Mouse (Mus musculus): ENCODE results near the gene Ppp1r37. TPM values are rescaled to one million over a fixed set of nuclear protein-coding genes. Genes with fewer than 3 reads are reported as not detected.

Ppp1r37 gene
- polyA plus RNA-seq, 1 experiment from 2014 or later = 4.5 TPM

- Histone ChIP-seq H3K4me3 (ENCODE audit: low read depth, low read length) (peak overlapping the region; percentile 81), H3K9ac (ENCODE audit: low read length) (peak overlapping the region; percentile 88), H3K4me1 (ENCODE audit: control insufficient read depth, insufficient read depth, low read length) (peaks cover 10% of the 10 kb centered on the region), H3K36me3 (ENCODE audit: control insufficient read depth, insufficient read depth, low read length) (no peaks in the 10 kb centered on the region), H3K27ac (ENCODE audit: low read depth, low read length) (peak overlapping the region; percentile 68; the same call in 1 of the 2 replicates), H3K27me3 (ENCODE audit: control insufficient read depth, insufficient read depth, low read length) (no peaks in the 10 kb centered on the region), H3K4me2 (ENCODE audit: low read depth) (peak overlapping the region; percentile 97), H3K9me3 (ENCODE audit: control insufficient read depth, low read length) (no peaks in the 10 kb centered on the region)
- peak; percentile 82 for DNase-seq (ENCODE audit: low spot score)
- WGBS = under 1% methylated on average over 66 of the region's 71 CpGs
- ATAC-seq (ENCODE audit: insufficient read depth, low FRiP score, low TSS enrichment) = peak; percentile 35; the same call in 1 of the 2 replicates
These were observed 55.8 kb downstream of the Ppp1r37 start for GRCm38 (mm10) chr7:19506969-19507611.

- WGBS = 33% methylated on average over 6 of the region's 6 CpGs
- no peaks in the 10 kb centered on the region for H3K36me3 ChIP-seq (ENCODE audit: control insufficient read depth, insufficient read depth, low read length)
- H3K4me2 ChIP-seq (ENCODE audit: low read depth) = peak overlapping the region; percentile 97; the same call in 1 of the 2 replicates
- H3K4me3 ChIP-seq (ENCODE audit: low read depth, low read length) = no peak overlapping the region; the same call in 1 of the 2 replicates
- peaks cover 10% of the 10 kb centered on the region for H3K4me1 ChIP-seq (ENCODE audit: control insufficient read depth, insufficient read depth, low read length)
- DNase-seq (ENCODE audit: low spot score) (peak; percentile 25), ATAC-seq (ENCODE audit: insufficient read depth, low FRiP score, low TSS enrichment) (no peak)
- no peak overlapping the region for H3K27ac ChIP-seq (ENCODE audit: low read depth, low read length)
- H3K27me3 ChIP-seq (ENCODE audit: control insufficient read depth, insufficient read depth, low read length) = no peaks in the 10 kb centered on the region
- no peaks in the 10 kb centered on the region for H3K9me3 ChIP-seq (ENCODE audit: control insufficient read depth, low read length)
- H3K9ac ChIP-seq (ENCODE audit: low read length) = no peak overlapping the region
These were observed 56.5 kb downstream of the Ppp1r37 start for GRCm38 (mm10) chr7:19506326-19506725.

- Histone ChIP-seq H3K4me3 (ENCODE audit: low read depth, low read length) (no peak overlapping the region), H3K9ac (ENCODE audit: low read length) (no peak overlapping the region), H3K4me1 (ENCODE audit: control insufficient read depth, insufficient read depth, low read length) (peaks cover 4% of the 10 kb centered on the region; the same call in 1 of the 2 replicates), H3K4me2 (ENCODE audit: low read depth) (no peak overlapping the region), H3K36me3 (ENCODE audit: control insufficient read depth, insufficient read depth, low read length) (no peaks in the 10 kb centered on the region), H3K27me3 (ENCODE audit: control insufficient read depth, insufficient read depth, low read length) (no peaks in the 10 kb centered on the region), H3K9me3 (ENCODE audit: control insufficient read depth, low read length) (no peaks in the 10 kb centered on the region), H3K27ac (ENCODE audit: low read depth, low read length) (no peak overlapping the region)
- 42% methylated on average over 5 of the region's 5 CpGs for WGBS
- ATAC-seq (ENCODE audit: insufficient read depth, low FRiP score, low TSS enrichment) = no peak
- peak; percentile 44 for DNase-seq (ENCODE audit: low spot score)
These were observed 59.3 kb downstream of the Ppp1r37 start for GRCm38 (mm10) chr7:19503481-19504068.

- 78% methylated on average over 4 of the region's 4 CpGs for WGBS
- no peaks in the 10 kb centered on the region for H3K27me3 ChIP-seq (ENCODE audit: control insufficient read depth, insufficient read depth, low read length)
- ATAC-seq (ENCODE audit: insufficient read depth, low FRiP score, low TSS enrichment) = no peak
- no peak overlapping the region for H3K4me3 ChIP-seq (ENCODE audit: low read depth, low read length)
- no peaks in the 10 kb centered on the region for H3K9me3 ChIP-seq (ENCODE audit: control insufficient read depth, low read length)
- H3K36me3 ChIP-seq (ENCODE audit: control insufficient read depth, insufficient read depth, low read length) = no peaks in the 10 kb centered on the region
- H3K4me2 ChIP-seq (ENCODE audit: low read depth) = no peak overlapping the region
- H3K27ac ChIP-seq (ENCODE audit: low read depth, low read length) = no peak overlapping the region
- H3K9ac ChIP-seq (ENCODE audit: low read length) = no peak overlapping the region
- H3K4me1 ChIP-seq (ENCODE audit: control insufficient read depth, insufficient read depth, low read length) = no peaks in the 10 kb centered on the region
- no peak for DNase-seq (ENCODE audit: low spot score)
These were observed 61.2 kb downstream of the Ppp1r37 start for GRCm38 (mm10) chr7:19501658-19502057.

GRCm38 (mm10) chr7:19500420-19501363 lies 62.2 kb downstream of the Ppp1r37 start:
- WGBS = 73% methylated on average over 12 of the region's 12 CpGs
- Histone ChIP-seq H3K9ac (ENCODE audit: low read length) (no peak overlapping the region), H3K4me3 (ENCODE audit: low read depth, low read length) (no peak overlapping the region), H3K27me3 (ENCODE audit: control insufficient read depth, insufficient read depth, low read length) (no peaks in the 10 kb centered on the region), H3K36me3 (ENCODE audit: control insufficient read depth, insufficient read depth, low read length) (no peaks in the 10 kb centered on the region), H3K4me2 (ENCODE audit: low read depth) (no peak overlapping the region), H3K9me3 (ENCODE audit: control insufficient read depth, low read length) (no peaks in the 10 kb centered on the region), H3K4me1 (ENCODE audit: control insufficient read depth, insufficient read depth, low read length) (no peaks in the 10 kb centered on the region), H3K27ac (ENCODE audit: low read depth, low read length) (no peak overlapping the region)
- no peak for ATAC-seq (ENCODE audit: insufficient read depth, low FRiP score, low TSS enrichment)
- DNase-seq (ENCODE audit: low spot score) = no peak

GRCm38 (mm10) chr7:19498326-19498725 lies 64.5 kb downstream of the Ppp1r37 start:
- H3K27ac ChIP-seq (ENCODE audit: low read depth, low read length) = no peak overlapping the region
- no peaks in the 10 kb centered on the region for H3K27me3 ChIP-seq (ENCODE audit: control insufficient read depth, insufficient read depth, low read length)
- H3K4me3 ChIP-seq (ENCODE audit: low read depth, low read length) = no peak overlapping the region
- H3K36me3 ChIP-seq (ENCODE audit: control insufficient read depth, insufficient read depth, low read length) = no peaks in the 10 kb centered on the region
- H3K4me2 ChIP-seq (ENCODE audit: low read depth) = no peak overlapping the region
- H3K9ac ChIP-seq (ENCODE audit: low read length) = no peak overlapping the region
- no peaks in the 10 kb centered on the region for H3K4me1 ChIP-seq (ENCODE audit: control insufficient read depth, insufficient read depth, low read length)
- WGBS = 84% methylated on average over 4 of the region's 4 CpGs
- H3K9me3 ChIP-seq (ENCODE audit: control insufficient read depth, low read length) = no peaks in the 10 kb centered on the region
- ATAC-seq (ENCODE audit: insufficient read depth, low FRiP score, low TSS enrichment) = no peak
- no peak for DNase-seq (ENCODE audit: low spot score)

GRCm38 (mm10) chr7:19496214-19496555 lies 66.7 kb downstream of the Ppp1r37 start:
- Histone ChIP-seq H3K9ac (ENCODE audit: low read length) (no peak overlapping the region), H3K4me1 (ENCODE audit: control insufficient read depth, insufficient read depth, low read length) (0 out of 2 replicates have a peak, but pooled peaks cover 3% of the 10 kb centered on the region), H3K4me2 (ENCODE audit: low read depth) (no peak overlapping the region), H3K4me3 (ENCODE audit: low read depth, low read length) (no peak overlapping the region), H3K36me3 (ENCODE audit: control insufficient read depth, insufficient read depth, low read length) (no peaks in the 10 kb centered on the region), H3K27me3 (ENCODE audit: control insufficient read depth, insufficient read depth, low read length) (peaks cover 11% of the 10 kb centered on the region), H3K9me3 (ENCODE audit: control insufficient read depth, low read length) (no peaks in the 10 kb centered on the region), H3K27ac (ENCODE audit: low read depth, low read length) (no peak overlapping the region)
- DNase-seq (ENCODE audit: low spot score) (no peak), ATAC-seq (ENCODE audit: insufficient read depth, low FRiP score, low TSS enrichment) (no peak)
- 74% methylated on average over 5 of the region's 5 CpGs for WGBS

- DNase-seq (ENCODE audit: low spot score) (no peak), ATAC-seq (ENCODE audit: insufficient read depth, low FRiP score, low TSS enrichment) (no peak)
- no peak overlapping the region for H3K27ac ChIP-seq (ENCODE audit: low read depth, low read length)
- no peaks in the 10 kb centered on the region for H3K9me3 ChIP-seq (ENCODE audit: control insufficient read depth, low read length)
- no peak overlapping the region for H3K4me2 ChIP-seq (ENCODE audit: low read depth)
- 70% methylated on average over 20 of the region's 20 CpGs for WGBS
- no peak overlapping the region for H3K9ac ChIP-seq (ENCODE audit: low read length)
- peaks cover 16% of the 10 kb centered on the region for H3K27me3 ChIP-seq (ENCODE audit: control insufficient read depth, insufficient read depth, low read length)
- 0 out of 2 replicates have a peak, but pooled peaks cover 3% of the 10 kb centered on the region for H3K4me1 ChIP-seq (ENCODE audit: control insufficient read depth, insufficient read depth, low read length)
- H3K4me3 ChIP-seq (ENCODE audit: low read depth, low read length) = no peak overlapping the region
- no peaks in the 10 kb centered on the region for H3K36me3 ChIP-seq (ENCODE audit: control insufficient read depth, insufficient read depth, low read length)
These were observed 67.2 kb downstream of the Ppp1r37 start for GRCm38 (mm10) chr7:19495521-19496213.
